Mouse (Mus musculus): ENCODE results near the gene Mta2. TPM values are rescaled to one million over a fixed set of nuclear protein-coding genes. Genes with fewer than 3 reads are reported as not detected.
"Not testable (repeated sequence)": the region's sequence is repeated elsewhere in the genome, so short reads cannot be mapped to it uniquely, and the experiment has no call there.

Gene Mta2
- polyA plus RNA-seq, 1 experiment = 26.9 TPM

- peak overlapping the region; percentile 80 for H3K4me3 ChIP-seq (replicated peaks; ENCODE audit: extremely low read depth, low read depth, low read length)
- H3K4me1 ChIP-seq (ENCODE audit: control insufficient read depth, insufficient read depth, low read length) = peaks cover 8% of the 10 kb centered on the region; the same call in 1 of the 2 replicates
- WGBS = 4% methylated on average over 9 of the region's 9 CpGs
- no peak for TF ChIP-seq CTCF (IDR thresholded peaks at IDR 0.05; ENCODE audit: insufficient read depth, low read length)
- no peak for TF ChIP-seq POLR2A (IDR thresholded peaks at IDR 0.05; ENCODE audit: borderline replicate concordance, extremely low read depth, low read depth, low read length)
- DNase-seq = no peak
Measured at GRCm38 (mm10) chr19:8954171-8954570, 12.5 kb downstream of the Mta2 start.

DNA sequence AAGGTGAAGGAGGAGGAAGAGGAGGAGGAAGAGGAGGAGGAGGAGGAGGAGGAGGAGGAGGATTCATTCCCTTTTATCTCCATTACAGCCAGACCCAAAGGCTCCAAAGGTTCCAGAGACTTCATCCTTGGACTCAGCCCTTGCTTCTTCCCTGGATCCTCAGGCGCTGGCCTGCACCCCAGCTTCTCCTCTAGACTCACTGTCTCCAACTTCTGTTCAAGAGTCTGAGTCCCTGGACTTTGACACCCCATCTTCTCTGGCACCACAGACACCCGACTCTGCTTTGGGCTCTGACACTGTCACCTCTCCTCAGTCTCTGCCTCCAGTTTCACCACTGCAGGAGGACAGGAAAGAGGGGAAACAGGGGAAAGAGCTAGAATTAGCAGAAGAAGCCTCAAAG is 20.6 kb downstream of the Mta2 start:
- no peak for DNase-seq
- Histone ChIP-seq H3K4me3 (replicated peaks; ENCODE audit: extremely low read depth, low read depth, low read length) (no peak overlapping the region), H3K4me1 (ENCODE audit: control insufficient read depth, insufficient read depth, low read length) (0 out of 2 replicates have a peak, but pooled peaks cover 3% of the 10 kb centered on the region)
- 88% methylated on average over 2 of the region's 2 CpGs for WGBS
- no peak for TF ChIP-seq POLR2A (IDR thresholded peaks at IDR 0.05; ENCODE audit: borderline replicate concordance, extremely low read depth, low read depth, low read length)
- no peak for TF ChIP-seq CTCF (IDR thresholded peaks at IDR 0.05; ENCODE audit: insufficient read depth, low read length)

DNA sequence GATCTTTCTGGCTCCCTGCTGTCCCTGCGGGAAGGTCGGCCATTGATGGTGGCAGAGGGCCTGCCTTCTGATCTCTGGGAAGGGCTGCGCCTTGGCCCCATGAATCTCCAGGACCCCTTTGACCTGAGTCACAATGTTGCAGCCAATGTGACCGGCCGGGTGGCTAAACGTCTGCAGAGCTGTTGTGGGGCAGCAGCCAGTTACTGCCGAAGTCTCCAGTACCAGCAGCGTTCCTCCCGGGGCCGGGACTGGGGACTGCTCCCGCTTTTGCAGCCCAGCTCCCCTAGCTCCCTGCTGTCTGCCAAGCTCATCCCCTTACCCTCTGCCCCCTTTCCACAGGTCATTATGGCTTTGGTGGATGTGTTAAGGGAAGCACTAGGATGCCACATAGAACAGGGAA is 23.4 kb downstream of the Mta2 start:
- TF ChIP-seq CTCF (IDR thresholded peaks at IDR 0.05; ENCODE audit: insufficient read depth, low read length) = no peak
- TF ChIP-seq POLR2A (IDR thresholded peaks at IDR 0.05; ENCODE audit: borderline replicate concordance, extremely low read depth, low read depth, low read length) = no peak
- no peak overlapping the region for H3K4me3 ChIP-seq (replicated peaks; ENCODE audit: extremely low read depth, low read depth, low read length)
- DNase-seq = no peak
- 83% methylated on average over 11 of the region's 11 CpGs for WGBS
- peaks cover 8% of the 10 kb centered on the region for H3K4me1 ChIP-seq (ENCODE audit: control insufficient read depth, insufficient read depth, low read length)

GRCm38 (mm10) chr19:8965771-8966170 is 24.1 kb downstream of the Mta2 start:
- Histone ChIP-seq H3K4me3 (replicated peaks; ENCODE audit: extremely low read depth, low read depth, low read length) (no peak overlapping the region), H3K4me1 (ENCODE audit: control insufficient read depth, insufficient read depth, low read length) (peaks cover 8% of the 10 kb centered on the region)
- TF ChIP-seq CTCF (IDR thresholded peaks at IDR 0.05; ENCODE audit: insufficient read depth, low read length) = no peak
- TF ChIP-seq POLR2A (IDR thresholded peaks at IDR 0.05; ENCODE audit: borderline replicate concordance, extremely low read depth, low read depth, low read length) = no peak
- 47% methylated on average over 8 of the region's 8 CpGs for WGBS
- DNase-seq = no peak

DNA sequence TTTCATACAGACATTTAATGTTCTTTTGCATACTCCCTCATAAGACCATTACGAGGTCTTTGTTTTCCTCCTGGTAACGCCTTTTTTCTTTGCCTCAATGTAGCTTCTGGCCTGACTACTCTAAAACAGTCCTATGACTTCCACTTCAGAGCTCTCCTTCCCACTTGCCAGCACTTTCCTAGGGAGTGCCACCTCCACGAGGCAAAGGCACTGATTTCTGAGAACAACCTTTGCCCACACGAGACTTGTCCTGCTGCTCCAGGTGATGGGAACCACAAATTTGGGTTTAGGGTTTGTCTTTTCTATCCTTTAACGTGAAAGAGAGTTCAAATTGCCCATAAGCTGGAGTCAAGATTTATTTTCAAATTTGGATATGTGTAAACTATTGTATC is 24.5 kb downstream of the Mta2 start:
- Histone ChIP-seq H3K4me1 (ENCODE audit: control insufficient read depth, insufficient read depth, low read length) (peaks cover 8% of the 10 kb centered on the region), H3K4me3 (replicated peaks; ENCODE audit: extremely low read depth, low read depth, low read length) (peak overlapping the region; percentile 94)
- WGBS = 12% methylated on average over 5 of the region's 5 CpGs
- TF ChIP-seq CTCF (IDR thresholded peaks at IDR 0.05; ENCODE audit: insufficient read depth, low read length) (no peak), POLR2A (IDR thresholded peaks at IDR 0.05; ENCODE audit: borderline replicate concordance, extremely low read depth, low read depth, low read length) (no peak)
- DNase-seq = peak; percentile 42

DNA sequence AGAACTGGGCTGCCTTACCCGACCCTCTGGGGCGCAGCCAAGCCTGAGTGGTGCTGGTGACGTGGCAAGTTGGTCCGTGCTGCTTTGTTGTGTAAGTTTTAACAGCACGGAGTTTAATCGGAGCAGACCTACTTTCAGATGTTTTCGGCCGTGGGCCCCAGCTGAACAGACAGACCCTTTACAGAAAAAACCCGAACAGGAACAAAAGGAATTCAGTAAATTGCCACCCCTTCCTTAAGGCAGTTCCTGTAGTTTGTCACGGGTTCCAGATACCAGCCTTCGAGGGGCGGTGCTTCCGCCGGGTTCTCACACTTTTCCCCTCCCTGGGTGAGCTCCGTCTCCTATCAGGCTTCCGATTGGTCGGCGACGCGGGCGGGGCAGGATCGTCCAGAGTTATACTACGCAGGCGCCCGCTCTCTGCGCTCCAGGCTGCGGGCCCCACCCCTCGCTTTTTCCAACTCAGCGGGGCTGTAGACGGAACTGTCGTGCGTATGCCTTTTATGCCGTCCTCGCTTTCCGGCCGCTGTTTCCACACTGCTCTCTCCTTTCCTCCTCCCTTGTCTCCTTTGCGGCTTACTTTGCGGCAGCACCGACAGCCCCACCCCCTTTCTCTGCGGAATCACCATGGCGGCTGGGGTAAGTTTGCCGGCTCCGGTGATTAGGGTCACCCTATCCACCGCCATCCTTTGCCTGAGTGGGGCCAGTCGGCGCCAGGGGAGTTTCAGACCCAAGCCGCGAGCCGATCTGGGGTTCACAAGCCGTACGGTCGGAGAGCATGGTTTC is 25.1 kb downstream of the Mta2 start, which contains the start of gene Eef1g:
Eef1g (plus strand) TSS at position 452 of the 783 bp plus-strand sequence.
- Histone ChIP-seq H3K4me1 (ENCODE audit: control insufficient read depth, insufficient read depth, low read length) (peaks cover 8% of the 10 kb centered on the region), H3K4me3 (replicated peaks; ENCODE audit: extremely low read depth, low read depth, low read length) (peak within 1 kb of the TSS; percentile 94)
- peak; percentile 80; the same call in 1 of the 2 replicates for TF ChIP-seq POLR2A (IDR thresholded peaks at IDR 0.05; ENCODE audit: borderline replicate concordance, extremely low read depth, low read depth, low read length)
- TF ChIP-seq CTCF (IDR thresholded peaks at IDR 0.05; ENCODE audit: insufficient read depth, low read length) = no peak
- DNase-seq = peak; percentile 96
- under 1% methylated on average over 52 of the region's 52 CpGs for WGBS

DNA sequence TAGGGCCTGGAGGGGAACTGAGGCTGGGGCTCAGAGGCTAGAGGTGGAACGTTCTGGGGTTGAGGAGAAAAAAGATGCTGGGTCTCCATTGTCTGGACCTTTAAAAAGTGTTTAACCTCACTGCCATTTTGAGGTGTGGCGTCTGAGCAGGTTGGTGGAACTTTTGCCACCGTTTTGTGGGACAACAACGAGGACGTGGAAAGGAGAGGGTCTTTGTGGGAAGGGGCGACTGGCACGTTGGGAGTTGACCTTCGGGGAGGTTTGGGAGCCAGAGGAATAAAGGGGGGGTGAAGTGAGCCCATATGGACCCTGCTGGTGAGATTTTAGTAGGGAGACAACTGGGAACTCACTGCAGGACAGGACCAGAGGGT is 25.7 kb downstream of the Mta2 start:
- TF ChIP-seq CTCF (IDR thresholded peaks at IDR 0.05; ENCODE audit: insufficient read depth, low read length) (no peak), POLR2A (IDR thresholded peaks at IDR 0.05; ENCODE audit: borderline replicate concordance, extremely low read depth, low read depth, low read length) (no peak)
- 1% methylated on average over 8 of the region's 8 CpGs for WGBS
- H3K4me1 ChIP-seq (ENCODE audit: control insufficient read depth, insufficient read depth, low read length) = peaks cover 8% of the 10 kb centered on the region
- H3K4me3 ChIP-seq (replicated peaks; ENCODE audit: extremely low read depth, low read depth, low read length) = peak overlapping the region; percentile 58
- DNase-seq = no peak

GRCm38 (mm10) chr19:8967893-8968292 is 26.2 kb downstream of the Mta2 start:
- H3K4me1 ChIP-seq (ENCODE audit: control insufficient read depth, insufficient read depth, low read length) = peaks cover 8% of the 10 kb centered on the region
- no peak for DNase-seq
- WGBS = 6% methylated on average over 9 of the region's 9 CpGs

DNA sequence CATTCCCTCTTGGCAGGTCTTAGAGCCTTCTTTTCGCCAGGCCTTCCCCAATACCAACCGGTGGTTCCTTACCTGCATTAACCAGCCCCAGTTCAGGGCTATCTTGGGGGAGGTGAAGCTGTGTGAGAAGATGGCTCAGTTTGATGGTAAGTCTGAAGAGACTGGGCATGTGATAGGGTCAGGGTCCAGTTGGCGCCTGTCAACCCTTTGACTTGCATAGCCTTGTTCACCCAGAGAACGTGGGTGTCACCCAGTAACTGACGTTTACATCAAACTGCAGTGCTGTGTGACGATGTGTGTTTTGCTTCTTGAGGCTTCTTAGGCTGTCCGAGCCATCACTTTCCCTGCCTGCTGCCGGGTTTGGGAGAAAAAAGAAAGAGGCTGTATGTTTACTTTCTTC is 30.8 kb downstream of the Mta2 start:
- WGBS = 80% methylated on average over 8 of the region's 8 CpGs
- not testable (repeated sequence) for H3K4me3 ChIP-seq (replicated peaks; ENCODE audit: extremely low read depth, low read depth, low read length); DNase-seq; H3K4me1 ChIP-seq (ENCODE audit: control insufficient read depth, insufficient read depth, low read length)

More at GRCm38 (mm10) chr19:8967893-8968292, 26.2 kb downstream of the Mta2 start:
- TF ChIP-seq POLR2A (IDR thresholded peaks at IDR 0.05; ENCODE audit: borderline replicate concordance, extremely low read depth, low read depth, low read length) (no peak), CTCF (IDR thresholded peaks at IDR 0.05; ENCODE audit: insufficient read depth, low read length) (no peak)
- no peak overlapping the region for H3K4me3 ChIP-seq (replicated peaks; ENCODE audit: extremely low read depth, low read depth, low read length)

GRCm38 (mm10) chr19:8974638-8975037 is 33.0 kb downstream of the Mta2 start:
- no peak for DNase-seq
- WGBS = 58% methylated on average over 1 of the region's 1 CpGs
- no peaks in the 10 kb centered on the region; the same call in 1 of the 2 replicates for H3K4me1 ChIP-seq (ENCODE audit: control insufficient read depth, insufficient read depth, low read length)
- TF ChIP-seq CTCF (IDR thresholded peaks at IDR 0.05; ENCODE audit: insufficient read depth, low read length) (no peak), POLR2A (IDR thresholded peaks at IDR 0.05; ENCODE audit: borderline replicate concordance, extremely low read depth, low read depth, low read length) (no peak)
- no peak overlapping the region for H3K4me3 ChIP-seq (replicated peaks; ENCODE audit: extremely low read depth, low read depth, low read length)

Measured in lung, adult 2 months (tissue).